Comparison of ENCODE assay signal across 17 mouse cellular contexts in genomic region chr10:86344654-86345053, GRCm38 (mm10). TPM values are rescaled to one million over a fixed set of nuclear protein-coding genes. Genes with fewer than 3 reads are reported as not detected.
A peak's percentile ranks its signal among the peaks of the same experiment; 100 is the strongest.
DNase-seq lines count a peak whose midpoint lies in the region; ATAC-seq and TF ChIP-seq lines count a peak whose summit lies in the region.
"Had no signal": no experiment of that assay in that cellular context is flagged by ENCODE, and none has a peak within 500 bp of the region (broad histone marks: within the 10 kb centered on the region; RNA-seq: fewer than 3 reads in every experiment).

No protein-coding gene starts in this region.

- H3K36me3 ChIP-seq in heart, postnatal 0 days (replicated peaks; ENCODE audit: control insufficient read depth, insufficient read depth, low read length), result peaks cover 62% of the 10 kb centered on the region
- H3K36me3 ChIP-seq in heart, embryonic 11.5 days (ENCODE audit: control insufficient read depth, insufficient read depth, low read length), result peaks cover 5% of the 10 kb centered on the region
- H3K36me3 ChIP-seq in forebrain, embryonic 16.5 days (ENCODE audit: control insufficient read depth, insufficient read depth), result no peaks in the 10 kb centered on the region
- H3K36me3 ChIP-seq: liver, embryonic 15.5 days had no signal

- no peak overlapping the region for H3K9ac ChIP-seq in heart, postnatal 0 days (replicated peaks; ENCODE audit: low read depth, low read length)
- no peak overlapping the region for H3K9ac ChIP-seq in heart, embryonic 11.5 days (ENCODE audit: low read depth, low read length)
- H3K9ac ChIP-seq in forebrain, embryonic 16.5 days (replicated peaks; ENCODE audit: low read depth, low read length), result no peak overlapping the region
- H3K9ac ChIP-seq: forebrain, embryonic 12.5 days; hindbrain, embryonic 12.5 days; liver, embryonic 15.5 days had no signal

- no peak overlapping the region for H3K4me2 ChIP-seq in heart, postnatal 0 days (ENCODE audit: low read depth, low read length)
- H3K4me2 ChIP-seq in heart, embryonic 11.5 days, result no peak overlapping the region
- H3K4me2 ChIP-seq in forebrain, embryonic 16.5 days (ENCODE audit: low read length), result no peak overlapping the region
- H3K4me2 ChIP-seq: forebrain, embryonic 12.5 days; hindbrain, embryonic 12.5 days; liver, embryonic 15.5 days had no signal

- DNase-seq in heart, postnatal 0 days (ENCODE audit: low spot score), result no peak
- DNase-seq in adrenal gland, postnatal 36 days, result peak; percentile 50 to 72
- DNase-seq in lung, adult 18-20 months, result peak; percentile 79 to 85
- peak; percentile 72 for DNase-seq in lung, postnatal 25 days (ENCODE audit: low spot score)
- DNase-seq in left cerebral cortex, adult 2 months (ENCODE audit: extremely low spot score in 1 of 2, low spot score in 2 of 2), result no peak
- DNase-seq: cerebellum, adult 18-20 months; gastrocnemius, postnatal 14 days; heart, postnatal 14 days; midbrain, embryonic 14.5 days; thymus, postnatal 25 days had no signal

- intact Hi-C loops in left cerebral cortex, adult 2 months (cut with DNase I), result loop anchor here (5.0 kb wide), 1 partner anchor 42 kb away; the partner anchor contains the start of gene Timp3

- no peak overlapping the region for H3K4me3 ChIP-seq in heart, postnatal 0 days (ENCODE audit: low read depth, low read length)
- no peak overlapping the region for H3K4me3 ChIP-seq in heart, embryonic 11.5 days (ENCODE audit: low read depth, low read length)
- no peak overlapping the region for H3K4me3 ChIP-seq in forebrain, embryonic 16.5 days (replicated peaks; ENCODE audit: low read length)
- H3K4me3 ChIP-seq in left cerebral cortex, adult 2 months, result no peak overlapping the region
- H3K4me3 ChIP-seq: forebrain, embryonic 12.5 days; hindbrain, embryonic 12.5 days; liver, embryonic 15.5 days; megakaryocyte, embryonic 14.5 days; myocyte had no signal

- no peak for TF ChIP-seq CTCF in heart, postnatal 0 days (IDR thresholded peaks at IDR 0.05; ENCODE audit: low read depth)
- TF ChIP-seq CTCF in left cerebral cortex, adult 2 months (IDR thresholded peaks at IDR 0.05), result no peak

- 63% methylated on average over 6 of the region's 6 CpGs for WGBS in heart, postnatal 0 days
- 85% methylated on average over 6 of the region's 6 CpGs for WGBS in heart, embryonic 11.5 days (ENCODE audit: insufficient replicate concordance)
- WGBS in forebrain, embryonic 16.5 days, result 76% methylated on average over 6 of the region's 6 CpGs

- ATAC-seq in heart, postnatal 0 days (ENCODE audit: insufficient read depth, low read depth), result no peak
- ATAC-seq in heart, embryonic 11.5 days (replicated peaks; ENCODE audit: insufficient number of reproducible peaks, low FRiP score, low TSS enrichment), result no peak
- ATAC-seq in forebrain, embryonic 16.5 days, result no peak

- H3K27me3 ChIP-seq in heart, postnatal 0 days (ENCODE audit: control insufficient read depth, insufficient read depth, low read length), result no peaks in the 10 kb centered on the region
- no peaks in the 10 kb centered on the region for H3K27me3 ChIP-seq in heart, embryonic 11.5 days (ENCODE audit: control insufficient read depth, insufficient read depth, low read length)
- no peaks in the 10 kb centered on the region for H3K27me3 ChIP-seq in forebrain, embryonic 16.5 days (replicated peaks; ENCODE audit: control insufficient read depth, insufficient read depth, low read length)
- H3K27me3 ChIP-seq: forebrain, embryonic 12.5 days; hindbrain, embryonic 12.5 days; liver, embryonic 15.5 days; megakaryocyte, embryonic 14.5 days had no signal

- H3K4me1 ChIP-seq in heart, postnatal 0 days (ENCODE audit: control insufficient read depth, insufficient read depth), result peaks cover 54% of the 10 kb centered on the region
- H3K4me1 ChIP-seq in heart, embryonic 11.5 days (ENCODE audit: control insufficient read depth, insufficient read depth, low read length), result peaks cover 39% of the 10 kb centered on the region
- H3K4me1 ChIP-seq in forebrain, embryonic 16.5 days (replicated peaks; ENCODE audit: control insufficient read depth, insufficient read depth, low read length), result peaks cover 4% of the 10 kb centered on the region; the same call in 1 of the 2 replicates

- no peaks in the 10 kb centered on the region for H3K9me3 ChIP-seq in heart, postnatal 0 days (replicated peaks; ENCODE audit: control insufficient read depth, low read length)
- H3K9me3 ChIP-seq in heart, embryonic 11.5 days (replicated peaks; ENCODE audit: control insufficient read depth, low read length), result no peaks in the 10 kb centered on the region
- no peaks in the 10 kb centered on the region for H3K9me3 ChIP-seq in forebrain, embryonic 16.5 days (ENCODE audit: control insufficient read depth, low read length)
- H3K9me3 ChIP-seq: forebrain, embryonic 12.5 days; hindbrain, embryonic 12.5 days; liver, embryonic 15.5 days; megakaryocyte, embryonic 14.5 days had no signal

- TF ChIP-seq EP300 in heart, postnatal 0 days (IDR thresholded peaks at IDR 0.05; ENCODE audit: low read depth), result no peak

- H3K27ac ChIP-seq in heart, postnatal 0 days (ENCODE audit: low read depth), result peak overlapping the region; percentile 62
- H3K27ac ChIP-seq in heart, embryonic 11.5 days (ENCODE audit: low read depth, low read length), result no peak overlapping the region
- no peak overlapping the region for H3K27ac ChIP-seq in forebrain, embryonic 16.5 days (ENCODE audit: low read length)
- no peak overlapping the region for H3K27ac ChIP-seq in left cerebral cortex, adult 2 months
- H3K27ac ChIP-seq: forebrain, embryonic 12.5 days; hindbrain, embryonic 12.5 days; liver, embryonic 15.5 days had no signal

RNA-seq across cellular contexts. Expression of gene Timp3, which starts 44.5 kb away (rescaled TPM):
- 164 and 257 TPM in 2 replicates for total RNA-seq in heart, postnatal 0 days (2014; rRNA removed; ENCODE audit: low replicate concordance)
- polyA plus RNA-seq in heart, postnatal 0 days (2015; fragmentation: Nextera tagmentation; extraction: Ambion mirVana), result 57.0 and 66.0 TPM in 2 replicates
- 56.6 and 63.9 TPM in 2 replicates for polyA plus RNA-seq in heart, embryonic 11.5 days (2014; fragmentation: Nextera tagmentation; extraction: Ambion mirVana)
- 100 to 1,000 TPM; 434 to 635 TPM for total RNA-seq in adrenal gland, postnatal 36 days (2021)
- polyA plus RNA-seq in forebrain, embryonic 16.5 days (2015; fragmentation: Nextera tagmentation; extraction: Ambion mirVana), result 21.4 and 23.5 TPM in 2 replicates
- total RNA-seq in left cerebral cortex, adult 2 months (2021), result 10 to 100 TPM; 63.7 to 64.9 TPM

Comparison
In these comparisons a context has a peak if more than half of its experiments do, and no peak if none do; other contexts are left out.
1. DNase-seq: peak in adrenal gland, postnatal 36 days (2 of 2), lung, adult 18-20 months (2 of 2) and lung, postnatal 25 days (single experiment); none in heart, postnatal 0 days (single experiment) and left cerebral cortex, adult 2 months (0 of 2).